Mouse (Mus musculus) limb, embryonic 10.5 days (tissue): ENCODE results near the gene Afg3l1. TPM values are rescaled to one million over a fixed set of nuclear protein-coding genes. Genes with fewer than 3 reads are reported as not detected.
"Not testable (repeated sequence)": the region's sequence is repeated elsewhere in the genome, so short reads cannot be mapped to it uniquely, and the experiment has no call there.

Source experiments
- DNase-seq: peaks from one replicate; pipeline ENCODE4 v3.0.0-alpha.2; 2017; ENCODE audit warnings: low spot score
- H3K27ac ChIP-seq: fragments of 300-500 bp; sonication (generic); 2 replicates; pipeline ENCODE4 v1.5.1; 2016; ENCODE audit warnings: mild to moderate bottlenecking
- H3K27me3 ChIP-seq: fragments of 300-500 bp; sonication (generic); 2 replicates; pipeline ENCODE4 v1.6.1; 2016; ENCODE audit warnings: low read depth, mild to moderate bottlenecking; ENCODE audit not compliant: poor library complexity, severe bottlenecking
- H3K36me3 ChIP-seq: fragments of 300-500 bp; sonication (generic); 2 replicates; pipeline ENCODE4 v1.6.1; 2016; ENCODE audit warnings: mild to moderate bottlenecking, moderate library complexity
- H3K4me1 ChIP-seq: fragments of 300-500 bp; sonication (generic); 2 replicates; pipeline ENCODE4 v1.6.1; 2016
- H3K4me3 ChIP-seq: fragments of 300-500 bp; sonication (generic); 2 replicates; pipeline ENCODE4 v1.5.1; 2016; ENCODE audit warnings: mild to moderate bottlenecking, moderate library complexity
- H3K9me3 ChIP-seq: fragments of 300-500 bp; sonication (generic); replicated peaks from 2 replicates; pipeline ENCODE4 v1.6.1; 2016; ENCODE audit warnings: mild to moderate bottlenecking
- WGBS: fragments of 180-500 bp; shearing (Covaris S2); methylation state at CpG from one replicate; pipeline ENCODE4 v1.1.7; 2016; 5-methylcytosine and 5-hydroxymethylcytosine counted together
- polyA plus RNA-seq: library from polyadenylated mRNA; unstranded; fragments of >200 nt; fragmentation: Nextera tagmentation; extraction: Ambion mirVana; gene quantifications from 2 replicates; pipeline ENCODE4 v1.2.1, GENCODE M21; 2016

Gene Afg3l1
- polyA plus RNA-seq, result 57.2 and 65.0 TPM in 2 replicates

GRCm38 (mm10) chr8:123477737-123478258 is at the start of gene Afg3l1:
Gene Afg3l1 (plus strand): TSS chr8:123477903.
- under 1% methylated on average over 58 of the region's 58 CpGs for WGBS
- Histone ChIP-seq H3K4me3 (peak within 1 kb of the TSS; percentile 97), H3K9me3 (no peaks in the 10 kb centered on the region), H3K4me1 (peaks cover 19% of the 10 kb centered on the region), H3K27me3 (no peaks in the 10 kb centered on the region), H3K27ac (peak within 1 kb of the TSS; percentile 98), H3K36me3 (peaks cover 29% of the 10 kb centered on the region)
- DNase-seq, result peak; percentile 96

DNA sequence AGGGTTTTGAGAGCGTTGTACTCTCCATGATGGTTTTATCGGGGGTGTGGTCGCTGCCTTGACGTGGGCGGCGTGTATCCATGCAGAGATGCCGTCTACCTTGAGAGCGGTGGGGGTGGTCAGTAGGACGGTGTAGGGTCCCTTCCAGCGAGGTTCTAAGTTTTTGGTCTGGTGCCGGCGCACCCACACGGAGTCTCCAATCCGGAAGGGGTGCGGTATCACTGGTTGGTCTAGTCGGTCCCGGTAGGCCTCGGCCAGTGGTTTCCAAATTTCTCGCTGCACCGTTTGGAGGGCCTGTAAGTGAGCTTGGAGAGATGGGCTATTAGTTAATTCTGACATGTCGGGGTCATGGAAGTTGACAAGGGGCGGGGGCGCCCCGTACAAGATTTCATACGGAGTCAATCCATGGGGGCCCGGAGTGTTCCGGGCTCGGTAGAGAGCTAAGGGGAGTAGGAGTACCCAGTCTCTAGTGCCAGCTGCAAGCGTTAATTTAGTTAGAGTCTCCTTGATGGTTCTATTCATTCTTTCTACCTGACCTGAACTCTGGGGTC is 49.3 kb upstream of the Afg3l1 start:
- DNase-seq, result no peak
- Histone ChIP-seq H3K4me1 (no peaks in the 10 kb centered on the region), H3K36me3 (no peaks in the 10 kb centered on the region), H3K4me3 (no peak overlapping the region), H3K27me3 (no peaks in the 10 kb centered on the region), H3K27ac (no peak overlapping the region), H3K9me3 (peaks cover 42% of the 10 kb centered on the region)
- whole genome bisulfite sequencing, result 97% methylated on average over 29 of the region's 29 CpGs

GRCm38 (mm10) chr8:123428939-123429721 is 48.6 kb upstream of the Afg3l1 start:
- H3K36me3 ChIP-seq, result no peaks in the 10 kb centered on the region
- WGBS, result 96% methylated on average over 23 of the region's 23 CpGs

GRCm38 (mm10) chr8:123429722-123430013 is 48.0 kb upstream of the Afg3l1 start:
- H3K4me1 ChIP-seq, H3K4me3 ChIP-seq, H3K27ac ChIP-seq, DNase-seq, H3K27me3 ChIP-seq, H3K36me3 ChIP-seq: not testable (repeated sequence)
- WGBS, result 96% methylated on average over 15 of the region's 15 CpGs
- peaks cover 42% of the 10 kb centered on the region for H3K9me3 ChIP-seq

More at GRCm38 (mm10) chr8:123428939-123429721, 48.6 kb upstream of the Afg3l1 start:
- Histone ChIP-seq H3K27ac (no peak overlapping the region), H3K4me1 (no peaks in the 10 kb centered on the region), H3K27me3 (no peaks in the 10 kb centered on the region), H3K4me3 (no peak overlapping the region), H3K9me3 (peaks cover 42% of the 10 kb centered on the region)
- no peak for DNase-seq

DNA sequence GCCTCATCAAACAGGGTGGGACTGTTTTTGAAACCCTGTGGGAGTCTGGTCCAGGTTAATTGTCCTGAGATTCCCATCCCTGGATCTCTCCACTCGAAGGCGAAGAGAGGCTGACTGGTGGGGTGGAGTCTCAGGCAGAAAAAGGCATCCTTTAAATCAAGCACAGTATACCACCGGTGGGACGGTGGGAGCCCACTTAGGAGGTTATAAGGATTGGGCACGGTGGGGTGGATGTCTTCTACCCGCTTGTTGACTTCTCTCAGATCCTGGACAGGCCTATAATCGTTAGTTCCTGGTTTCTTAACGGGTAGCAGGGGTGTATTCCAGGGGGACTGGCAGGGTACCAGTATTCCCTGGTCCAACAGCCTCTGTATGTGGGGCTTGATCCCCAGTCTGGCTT is 46.8 kb upstream of the Afg3l1 start:
- H3K36me3 ChIP-seq, H3K27me3 ChIP-seq, DNase-seq, H3K27ac ChIP-seq, H3K4me3 ChIP-seq, H3K4me1 ChIP-seq: not testable (repeated sequence)
- H3K9me3 ChIP-seq, result peaks cover 42% of the 10 kb centered on the region
- WGBS, result 90% methylated on average over 8 of the region's 8 CpGs

DNA sequence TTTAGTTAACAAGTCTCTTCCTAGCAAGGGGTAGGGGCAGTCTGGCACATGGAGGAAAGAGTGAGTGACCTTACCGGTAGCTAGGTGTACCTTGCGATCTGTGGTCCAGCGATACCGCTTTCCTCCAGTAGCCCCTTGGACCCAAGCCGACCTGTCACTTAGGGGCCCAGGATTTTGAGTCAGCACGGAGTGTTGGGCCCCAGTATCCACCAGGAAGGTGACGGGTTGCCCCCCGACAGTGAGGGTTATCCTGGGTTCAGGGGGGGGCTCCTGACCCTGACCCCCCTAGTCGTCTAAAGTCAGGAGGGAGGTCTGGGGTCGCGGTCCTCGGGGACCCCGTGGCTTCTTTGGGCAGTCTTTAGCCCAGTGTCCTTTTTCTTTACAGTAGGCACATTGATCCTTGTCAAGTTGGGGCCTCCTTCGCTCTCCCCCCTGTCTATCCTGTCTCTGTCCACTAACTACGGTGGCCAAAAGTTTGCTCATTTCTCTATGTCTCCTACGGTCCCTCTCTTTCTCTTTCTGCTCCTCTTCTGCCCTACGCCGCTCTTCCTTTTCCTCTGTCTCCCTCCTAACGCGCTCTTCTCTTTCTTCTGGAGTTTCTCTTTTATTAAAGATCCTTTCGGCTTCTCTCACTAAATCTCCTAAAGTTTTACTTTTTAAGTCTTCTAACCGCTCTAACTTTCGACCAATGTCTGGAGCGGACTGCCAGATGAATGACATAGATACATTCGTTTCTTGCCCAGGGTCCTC is 45.9 kb upstream of the Afg3l1 start:
- Histone ChIP-seq H3K36me3 (no peaks in the 10 kb centered on the region), H3K27me3 (no peaks in the 10 kb centered on the region), H3K27ac (no peak overlapping the region), H3K4me1 (no peaks in the 10 kb centered on the region), H3K9me3 (peaks cover 42% of the 10 kb centered on the region), H3K4me3 (no peak overlapping the region)
- 97% methylated on average over 25 of the region's 25 CpGs for WGBS
- DNase-seq, result no peak

DNA sequence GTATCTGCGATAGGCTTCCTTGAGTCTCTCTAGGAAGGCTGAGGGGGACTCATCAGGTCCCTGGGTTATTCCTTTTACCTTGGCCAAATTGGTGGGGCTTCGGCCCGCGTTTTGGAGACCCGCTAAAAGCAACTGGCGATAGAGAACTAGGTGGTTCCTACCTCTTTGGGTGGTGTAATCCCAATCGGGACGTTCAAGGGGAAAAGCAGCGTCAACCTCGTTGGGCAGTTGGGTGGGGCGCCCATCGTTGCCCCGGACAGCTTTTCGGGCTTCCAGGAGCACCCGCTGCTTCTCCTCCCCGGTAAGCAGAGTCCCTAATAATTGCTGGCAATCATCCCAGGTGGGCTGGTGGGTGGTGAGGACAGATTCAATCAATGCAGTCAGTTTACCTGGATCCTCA is 45.3 kb upstream of the Afg3l1 start:
- WGBS, result 95% methylated on average over 16 of the region's 16 CpGs
- Histone ChIP-seq H3K27me3 (no peaks in the 10 kb centered on the region), H3K36me3 (no peaks in the 10 kb centered on the region), H3K27ac (no peak overlapping the region), H3K4me1 (no peaks in the 10 kb centered on the region), H3K9me3 (peaks cover 36% of the 10 kb centered on the region), H3K4me3 (no peak overlapping the region)
- DNase-seq, result no peak

- not testable (repeated sequence) for H3K36me3 ChIP-seq, H3K27me3 ChIP-seq, DNase-seq, H3K27ac ChIP-seq, H3K4me3 ChIP-seq, H3K4me1 ChIP-seq
- WGBS, result 97% methylated on average over 47 of the region's 47 CpGs
- peaks cover 26% of the 10 kb centered on the region for H3K9me3 ChIP-seq
Observed at GRCm38 (mm10) chr8:123433241-123433974, 44.3 kb upstream of the Afg3l1 start.

DNA sequence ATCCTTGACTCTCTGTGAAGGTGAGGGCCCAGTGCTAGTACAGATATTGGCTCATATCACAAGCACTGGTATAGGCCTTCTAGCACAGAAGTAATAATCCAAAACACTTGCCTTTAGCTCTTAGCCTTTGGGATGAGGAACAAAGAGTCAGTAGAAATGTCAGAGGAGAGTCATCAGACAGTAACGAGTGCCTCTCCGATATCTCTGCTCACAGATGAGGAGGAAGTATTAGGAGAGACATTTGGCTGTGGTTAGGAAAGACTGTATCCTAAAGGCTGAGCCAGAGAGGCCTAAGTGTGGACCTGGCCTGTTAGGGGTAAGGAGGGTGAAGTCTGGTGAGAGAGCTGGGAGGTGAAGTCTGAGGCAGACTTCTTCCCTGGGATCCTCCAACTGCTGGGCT is 35.9 kb upstream of the Afg3l1 start:
- DNase-seq, result no peak
- WGBS, result 96% methylated on average over 2 of the region's 2 CpGs
- Histone ChIP-seq H3K9me3 (no peaks in the 10 kb centered on the region), H3K36me3 (peaks cover 14% of the 10 kb centered on the region), H3K27ac (no peak overlapping the region), H3K27me3 (no peaks in the 10 kb centered on the region), H3K4me1 (peaks cover 13% of the 10 kb centered on the region), H3K4me3 (no peak overlapping the region)

- peaks cover 13% of the 10 kb centered on the region for H3K4me1 ChIP-seq
- no peaks in the 10 kb centered on the region for H3K9me3 ChIP-seq
- peak overlapping the region; percentile 96; the same call in 1 of the 2 replicates for H3K27ac ChIP-seq
- DNase-seq, result no peak
- H3K4me3 ChIP-seq, result peak overlapping the region; percentile 76
- no peaks in the 10 kb centered on the region for H3K27me3 ChIP-seq
- peaks cover 19% of the 10 kb centered on the region for H3K36me3 ChIP-seq
- whole genome bisulfite sequencing, result 78% methylated on average over 5 of the region's 5 CpGs
Observed at GRCm38 (mm10) chr8:123442351-123442750, 35.4 kb upstream of the Afg3l1 start.

DNA sequence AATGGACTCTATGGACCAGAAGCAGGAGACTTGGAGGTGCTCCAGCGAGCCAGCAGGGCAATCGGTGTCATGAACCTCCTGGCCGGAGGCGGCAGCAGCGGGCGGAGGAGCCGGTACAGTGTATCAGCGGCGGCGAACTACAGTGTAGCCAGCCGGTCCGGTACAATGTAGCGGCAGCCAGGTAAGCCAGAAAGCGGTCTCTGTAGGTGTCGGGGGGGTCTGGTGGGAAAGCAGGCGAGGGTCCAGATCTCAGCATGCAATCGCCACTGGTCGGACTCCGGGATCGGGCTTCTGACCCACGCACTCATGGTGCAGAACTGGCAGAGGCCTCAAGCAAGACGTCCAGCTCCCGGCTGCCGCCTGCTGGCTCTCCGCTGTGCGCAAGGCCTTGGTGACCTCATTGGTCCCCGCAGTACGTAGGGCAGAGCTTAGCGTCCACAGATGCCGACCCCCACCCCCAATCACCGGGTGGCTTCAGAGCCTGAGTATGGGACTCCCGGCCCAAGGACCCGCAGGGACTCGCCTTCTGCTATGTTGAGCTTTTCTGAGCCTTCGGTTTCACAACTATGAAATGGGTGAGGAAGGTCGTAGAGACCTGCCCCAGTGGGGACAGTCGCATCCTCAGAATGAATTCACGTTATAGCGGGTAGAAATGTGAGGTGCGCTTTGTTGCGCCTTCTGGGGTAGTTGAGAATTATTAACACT is 34.7 kb upstream of the Afg3l1 start:
- Histone ChIP-seq H3K27ac (peak overlapping the region; percentile 96), H3K36me3 (peaks cover 23% of the 10 kb centered on the region), H3K9me3 (no peaks in the 10 kb centered on the region), H3K27me3 (no peaks in the 10 kb centered on the region), H3K4me1 (peaks cover 13% of the 10 kb centered on the region), H3K4me3 (peak overlapping the region; percentile 76)
- DNase-seq, result peak; percentile 93
- whole genome bisulfite sequencing, result 1% methylated on average over 41 of the region's 41 CpGs

GRCm38 (mm10) chr8:123443576-123443921 is 34.2 kb upstream of the Afg3l1 start:
- peaks cover 27% of the 10 kb centered on the region for H3K36me3 ChIP-seq

More at GRCm38 (mm10) chr8:123443576-123443921, 34.2 kb upstream of the Afg3l1 start:
- H3K4me1 ChIP-seq, result peaks cover 13% of the 10 kb centered on the region
- peak overlapping the region; percentile 96 for H3K27ac ChIP-seq
- no peaks in the 10 kb centered on the region for H3K27me3 ChIP-seq
- 40% methylated on average over 4 of the region's 4 CpGs for WGBS
- no peak for DNase-seq
- peak overlapping the region; percentile 76 for H3K4me3 ChIP-seq
- H3K9me3 ChIP-seq, result no peaks in the 10 kb centered on the region
